Mouse (Mus musculus) kidney, postnatal 25 days (tissue): ENCODE results near the gene Adk.

Experiments used
- DNase-seq, 2 experiments: peaks; one replicate each; pipeline ENCODE4 v3.0.0; 2021; ENCODE audit warnings: mixed read lengths in 2 of 2

Gene Adk

GRCm38 (mm10) chr14:21278290-21278689 is 225.9 kb downstream of the Adk start:
- no peak for DNase-seq

DNA sequence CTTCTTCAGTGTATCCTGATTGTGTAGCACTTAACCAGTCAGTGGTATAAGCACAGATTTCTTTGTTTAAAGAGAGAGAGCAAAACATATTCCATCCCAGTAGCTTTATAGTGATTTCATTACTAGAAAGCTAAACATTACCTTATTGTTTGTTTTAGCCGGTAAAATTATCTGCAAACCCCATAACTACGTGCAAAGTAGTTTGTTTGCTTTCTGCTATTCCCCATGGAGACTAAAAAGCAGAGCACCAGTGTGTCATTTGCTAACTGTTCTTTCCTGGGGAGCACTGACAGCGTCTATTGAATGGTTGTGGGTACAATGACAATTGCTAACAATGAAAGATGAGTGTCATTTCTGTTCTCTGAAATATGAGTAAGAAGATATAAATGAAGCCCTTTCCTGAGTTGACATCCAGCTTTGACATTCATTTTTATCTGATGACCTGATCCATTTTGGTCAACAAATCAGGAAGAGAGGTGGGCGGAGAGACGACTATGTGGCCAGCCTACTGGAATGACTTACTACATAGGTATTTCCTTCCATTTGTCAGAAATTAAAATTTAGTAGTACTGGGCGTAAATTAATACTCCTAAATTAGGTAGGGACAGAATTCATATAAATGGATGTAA is 226.6 kb downstream of the Adk start:
- peak in 1 of 2 experiments; percentile 3 for DNase-seq

DNA sequence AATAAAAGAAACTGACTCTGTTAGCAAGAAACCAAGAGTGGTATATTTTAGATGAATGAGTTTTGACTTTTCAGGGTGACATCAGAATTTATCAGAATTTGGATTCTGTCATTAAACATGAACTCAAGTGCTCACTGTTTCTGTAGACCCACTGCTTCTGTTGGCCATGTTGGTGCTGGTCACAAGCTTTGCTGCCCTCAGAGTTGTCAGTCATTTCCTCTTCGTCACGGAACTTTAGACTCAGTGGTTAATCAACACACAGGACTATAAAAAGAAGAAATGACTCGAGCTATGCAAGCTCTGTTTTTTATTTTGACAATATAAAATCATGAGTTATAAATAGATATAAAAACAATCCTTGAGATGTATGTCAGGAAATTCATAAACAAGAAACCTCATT is 228.1 kb downstream of the Adk start:
- peak; percentile 16 to 40 for DNase-seq

DNA sequence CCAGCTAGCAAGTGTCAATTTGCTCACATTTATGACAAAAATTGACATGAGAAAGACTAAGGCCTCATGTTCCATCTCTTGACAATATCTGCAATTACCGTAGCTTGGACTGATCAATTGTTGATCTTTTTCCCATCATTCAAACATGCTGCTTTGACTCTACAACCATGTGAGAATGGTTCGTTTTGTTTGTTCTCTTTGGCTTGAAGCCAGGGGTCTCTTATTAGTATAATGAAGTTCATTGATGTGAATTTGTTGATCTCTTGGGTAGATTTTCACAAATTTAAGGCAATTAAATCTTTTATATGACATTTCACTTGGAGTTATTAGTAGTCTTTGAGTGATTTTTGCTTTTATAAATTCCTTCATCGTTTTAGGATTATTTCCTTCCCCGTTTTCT is 229.1 kb downstream of the Adk start:
- no peak for DNase-seq

DNA sequence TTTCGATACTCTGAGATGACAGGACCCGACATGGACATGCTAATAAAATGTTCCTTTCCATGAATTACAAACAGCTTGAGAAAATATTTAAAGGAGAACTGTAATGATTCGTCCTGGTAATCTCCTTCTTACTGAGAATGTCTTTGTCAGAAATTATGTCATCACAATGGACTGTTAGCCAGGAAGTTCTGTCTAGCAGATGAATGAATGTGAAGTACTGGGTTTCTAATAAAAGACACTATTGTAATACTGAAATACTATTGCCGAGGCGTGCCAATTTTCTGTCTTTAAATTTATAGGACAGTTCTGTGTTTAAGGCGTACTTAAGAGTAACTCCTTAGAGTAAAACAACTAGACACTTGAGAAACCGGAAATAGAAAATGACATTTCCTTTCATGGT is 231.7 kb downstream of the Adk start:
- no peak for DNase-seq

GRCm38 (mm10) chr14:21284847-21285246 is 232.5 kb downstream of the Adk start:
- DNase-seq: no peak

DNA sequence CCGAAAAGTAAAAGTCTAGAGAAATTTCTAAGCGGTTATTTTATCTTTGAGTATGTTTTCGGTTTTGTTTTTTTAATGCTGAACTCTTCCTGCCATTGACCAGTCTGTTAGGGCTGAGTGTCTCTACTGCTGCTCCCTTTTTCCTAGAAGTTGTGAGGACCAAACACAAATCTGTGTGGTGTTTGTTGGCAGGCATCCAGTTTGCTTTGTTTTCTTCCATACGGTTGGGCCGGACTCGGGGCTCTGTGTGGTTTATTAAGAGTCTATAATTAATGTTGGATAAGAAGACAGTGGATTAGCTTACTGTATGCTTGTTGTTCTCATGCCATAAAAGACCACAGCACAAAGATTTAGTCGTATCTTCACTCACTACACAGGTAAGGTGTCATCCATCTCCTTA is 233.9 kb downstream of the Adk start:
- DNase-seq: peak in 1 of 2 experiments; percentile 11

DNA sequence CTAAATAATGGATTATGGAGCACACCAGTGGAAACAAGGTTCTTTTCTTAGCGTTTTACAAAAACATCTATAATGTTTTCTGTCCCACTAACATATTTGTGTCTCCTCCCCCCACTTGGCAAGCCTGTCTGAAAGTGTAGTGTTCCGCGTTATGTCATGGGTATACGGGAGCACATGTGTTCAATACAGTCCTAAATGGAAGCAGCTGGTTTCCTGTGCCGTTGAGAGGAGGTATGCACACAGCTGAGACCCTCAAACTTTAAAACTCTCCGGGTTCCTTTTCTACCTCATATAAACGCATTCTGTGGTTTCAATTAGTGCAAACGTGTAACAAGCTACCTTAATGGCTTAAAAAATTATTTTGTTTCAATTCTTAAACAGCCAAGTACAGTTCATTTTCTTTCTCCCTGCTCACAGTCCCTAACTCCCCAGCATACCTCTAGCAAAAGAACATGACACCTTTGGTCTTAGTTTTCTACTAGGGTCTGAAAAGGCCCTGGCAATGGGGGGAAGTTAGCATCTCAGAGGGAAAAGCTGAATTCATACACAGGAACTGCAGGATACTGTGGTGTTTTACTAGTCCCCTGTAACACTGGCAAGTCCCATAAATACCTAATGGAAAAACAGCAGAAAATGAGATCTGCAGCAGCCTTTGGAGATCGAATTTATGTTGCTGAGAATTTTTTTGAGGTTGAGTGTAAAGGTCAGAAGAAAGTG is 235.5 kb downstream of the Adk start:
- no peak for DNase-seq

- no peak for DNase-seq
Measured at GRCm38 (mm10) chr14:21299743-21300142, 247.4 kb downstream of the Adk start.

- peak in 1 of 2 experiments; percentile 38 for DNase-seq
Measured at GRCm38 (mm10) chr14:21304815-21305214, 252.4 kb downstream of the Adk start.

- DNase-seq: no peak
Measured at GRCm38 (mm10) chr14:21308349-21308936, 256.1 kb downstream of the Adk start.

DNA sequence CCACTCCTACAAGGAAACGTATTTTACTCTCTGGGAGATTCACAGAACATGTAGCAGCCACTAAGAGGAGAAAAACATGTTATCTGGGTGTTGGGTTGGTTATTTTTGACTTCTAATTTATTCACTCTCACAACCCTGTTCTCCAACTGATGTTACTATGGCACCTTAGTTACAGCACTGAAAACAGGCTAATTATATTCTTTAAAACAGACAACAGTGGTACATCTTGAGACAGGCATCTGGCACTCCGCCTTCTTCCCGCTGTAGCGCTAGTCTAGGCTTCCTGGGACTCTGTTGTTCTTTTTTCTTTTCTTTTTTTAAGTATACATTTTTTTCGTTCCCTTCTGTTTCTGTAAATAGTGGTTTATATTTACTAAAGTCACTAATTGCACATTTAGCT is 258.2 kb downstream of the Adk start:
- no peak for DNase-seq

- DNase-seq: no peak
Measured at GRCm38 (mm10) chr14:21313561-21314342, 261.4 kb downstream of the Adk start.

- no peak for DNase-seq
Measured at GRCm38 (mm10) chr14:21314466-21314865, 262.1 kb downstream of the Adk start.

DNA sequence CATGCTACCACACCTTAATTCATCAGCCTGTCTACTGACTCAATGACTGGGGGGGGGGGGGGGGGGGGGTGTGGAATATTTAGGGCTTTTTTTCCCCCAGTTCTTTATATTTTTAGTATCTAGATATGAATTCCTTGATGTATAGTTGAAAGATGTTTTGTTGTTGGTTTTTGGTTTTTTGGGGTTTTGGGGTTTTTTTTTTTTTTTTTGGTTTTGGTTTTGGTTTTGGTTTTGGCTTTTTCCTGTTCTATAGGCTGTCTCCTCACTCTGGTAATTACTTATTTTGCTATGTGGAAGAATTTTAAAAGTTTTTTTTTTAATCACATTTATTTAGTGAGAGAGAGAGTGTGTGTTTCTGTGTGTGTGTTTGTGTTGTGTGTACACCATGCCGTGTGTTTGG is 282.5 kb downstream of the Adk start:
- DNase-seq: no peak

DNA sequence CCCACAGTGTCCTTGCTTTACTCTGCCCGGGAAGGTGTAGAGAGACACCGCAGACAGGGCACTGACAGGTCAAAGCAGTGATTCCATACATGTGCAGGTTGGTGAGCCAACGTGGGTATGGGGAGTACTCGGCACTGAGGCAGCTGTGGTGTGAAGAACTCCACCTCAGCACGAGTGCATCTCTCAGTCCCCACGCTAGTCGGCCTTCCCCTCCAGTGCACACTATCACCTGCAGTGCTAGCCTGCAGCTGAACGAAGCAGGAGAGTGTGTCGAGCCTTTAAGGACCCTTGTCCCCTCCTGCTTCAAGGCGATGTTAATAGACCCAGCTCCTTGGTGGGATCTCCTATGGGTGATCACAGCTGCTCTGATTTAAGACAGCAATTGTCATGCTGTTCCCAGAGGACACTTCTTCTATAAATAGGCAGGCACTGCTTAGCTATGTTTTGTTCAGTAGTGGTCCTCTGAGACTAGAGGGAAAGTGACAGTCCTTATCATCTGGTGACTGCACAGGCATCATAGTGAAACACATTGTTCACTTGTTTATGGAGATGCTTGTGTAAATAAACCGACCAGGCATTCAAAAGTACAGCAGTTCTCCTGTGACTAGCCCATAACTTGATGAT is 283.4 kb downstream of the Adk start:
- DNase-seq: no peak

DNA sequence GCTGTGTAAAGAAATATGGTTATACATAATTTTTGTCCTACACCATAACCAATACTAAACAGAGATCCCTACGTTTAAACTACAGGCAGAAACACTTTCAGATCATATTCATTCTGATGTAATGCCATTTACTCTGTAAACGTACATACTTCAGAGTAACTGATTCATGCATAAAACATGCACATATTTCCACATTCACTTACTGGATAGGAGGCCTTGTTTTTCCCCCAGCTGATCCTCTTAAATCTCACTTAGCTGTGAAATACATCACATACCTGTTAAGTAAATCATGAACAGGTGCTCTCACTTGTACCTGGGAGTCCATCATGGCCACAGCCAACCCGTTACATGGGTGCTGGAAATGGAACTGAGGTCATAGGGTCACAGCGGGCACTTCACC is 285.6 kb downstream of the Adk start:
- no peak for DNase-seq

- DNase-seq: no peak
Measured at GRCm38 (mm10) chr14:21341195-21341594, 288.8 kb downstream of the Adk start.

GRCm38 (mm10) chr14:21342984-21343383 is 290.6 kb downstream of the Adk start:
- DNase-seq: no peak

GRCm38 (mm10) chr14:21344896-21345295 is 292.5 kb downstream of the Adk start:
- DNase-seq: no peak

GRCm38 (mm10) chr14:21348611-21349260 is 296.4 kb downstream of the Adk start:
- DNase-seq: no peak

DNA sequence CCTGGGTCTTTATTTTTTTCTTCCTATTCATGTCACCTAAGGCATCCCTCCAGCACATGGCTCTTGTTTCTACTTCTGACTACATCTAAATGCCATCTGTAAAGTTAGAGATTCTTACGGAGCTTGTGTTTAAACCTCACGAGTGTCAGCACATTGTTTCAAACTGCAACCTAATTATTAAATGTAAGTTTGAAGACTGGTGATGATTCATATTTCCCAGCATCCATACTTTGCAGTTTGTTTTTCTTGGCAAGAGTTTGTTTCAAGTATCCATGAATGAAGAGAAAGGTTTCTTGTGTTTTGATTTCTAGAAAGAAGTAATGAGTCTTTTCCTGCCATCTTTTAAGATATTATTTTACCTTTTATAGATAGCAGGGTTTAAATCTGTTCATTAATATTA is 299.3 kb downstream of the Adk start:
- no peak for DNase-seq

- DNase-seq: no peak
Measured at GRCm38 (mm10) chr14:21356286-21356685, 303.9 kb downstream of the Adk start.
